Mouse (Mus musculus): ENCODE data around the gene Gm20388.

The Gm20388 gene

GRCm38 (mm10) chr8:123754538-123755431 is 3844.1 kb downstream of the Gm20388 start:
- no peak for DNase-seq (ENCODE audit: low spot score)

DNA sequence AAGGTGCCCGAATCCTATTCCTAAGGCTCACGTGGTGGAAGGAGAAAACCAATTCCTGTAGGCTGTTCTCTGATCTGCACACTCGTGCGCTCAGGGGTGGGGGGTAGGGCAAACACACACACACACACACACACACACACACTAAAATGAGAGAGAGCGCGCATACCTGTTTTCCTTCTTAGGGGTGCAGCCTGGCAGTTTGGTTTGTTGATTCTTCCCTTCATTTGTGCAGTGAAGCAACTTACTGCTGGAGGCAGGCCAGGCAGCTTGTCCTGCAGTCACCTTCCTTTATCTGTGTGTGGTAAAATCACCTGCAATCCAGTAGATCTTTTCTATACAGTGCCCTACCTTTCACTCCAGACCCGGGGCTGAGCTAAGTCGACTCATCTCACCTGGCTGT is 3846.3 kb downstream of the Gm20388 start:
- no peak for DNase-seq (ENCODE audit: low spot score)

DNA sequence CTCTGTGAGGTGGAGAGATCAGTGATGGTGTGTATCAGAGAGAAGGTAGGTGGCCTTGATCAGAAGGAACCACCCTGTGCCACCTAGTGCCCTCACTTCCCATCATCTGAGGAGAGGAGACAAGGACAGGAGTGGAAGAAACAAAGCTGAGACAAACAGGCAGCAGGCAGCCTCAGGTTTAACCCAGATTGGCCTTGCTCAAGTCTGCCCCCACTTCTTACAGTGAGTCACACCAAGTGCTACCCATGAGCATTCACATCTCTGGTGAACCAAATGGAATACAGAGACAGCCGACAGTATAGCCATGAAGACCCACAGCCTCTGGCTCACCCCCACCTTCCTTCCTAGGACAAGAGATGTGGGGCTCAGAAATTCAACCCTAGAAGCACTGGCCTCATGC is 3848.3 kb downstream of the Gm20388 start:
- DNase-seq (ENCODE audit: low spot score): no peak

DNA sequence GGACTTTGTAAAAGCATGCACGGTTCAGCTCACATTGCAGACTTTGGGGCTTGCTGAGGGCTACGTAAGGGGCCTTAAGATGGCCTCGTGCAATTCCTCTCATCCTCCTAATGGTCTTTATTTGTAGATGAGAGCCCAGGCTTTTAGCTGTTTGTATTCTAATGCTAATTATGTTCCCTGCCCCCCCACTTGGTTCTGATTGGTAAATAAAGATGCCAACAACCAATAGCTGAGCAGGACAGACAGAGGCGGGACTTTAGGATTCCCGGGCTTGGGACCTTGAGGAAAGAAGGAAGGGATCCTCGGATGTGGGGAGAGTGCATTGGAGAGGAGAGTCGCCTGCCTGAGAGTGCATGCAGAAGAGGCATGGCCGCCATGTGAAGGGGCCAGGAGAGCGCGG is 3849.3 kb downstream of the Gm20388 start:
- no peak for DNase-seq (ENCODE audit: low spot score)

DNA sequence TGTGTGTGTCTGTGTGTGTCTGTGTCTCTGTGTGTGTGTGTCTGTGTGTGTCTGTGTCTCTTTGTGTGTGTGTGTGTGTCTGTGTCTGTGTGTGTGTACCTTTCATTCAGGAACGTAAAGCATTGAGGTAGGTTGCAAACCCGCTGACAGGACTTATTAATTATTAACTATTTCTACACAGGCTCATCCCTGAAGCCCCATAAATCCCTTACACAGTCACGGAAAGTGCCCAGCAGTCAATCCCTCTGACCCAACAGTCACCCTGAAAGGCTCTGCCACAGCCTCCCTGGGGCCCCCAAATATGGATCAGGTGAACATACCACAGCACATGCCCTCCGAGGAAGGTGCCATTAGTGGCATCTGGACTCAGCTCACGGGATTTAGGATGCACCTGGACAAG is 3849.9 kb downstream of the Gm20388 start:
- no peak for DNase-seq (ENCODE audit: low spot score)

DNA sequence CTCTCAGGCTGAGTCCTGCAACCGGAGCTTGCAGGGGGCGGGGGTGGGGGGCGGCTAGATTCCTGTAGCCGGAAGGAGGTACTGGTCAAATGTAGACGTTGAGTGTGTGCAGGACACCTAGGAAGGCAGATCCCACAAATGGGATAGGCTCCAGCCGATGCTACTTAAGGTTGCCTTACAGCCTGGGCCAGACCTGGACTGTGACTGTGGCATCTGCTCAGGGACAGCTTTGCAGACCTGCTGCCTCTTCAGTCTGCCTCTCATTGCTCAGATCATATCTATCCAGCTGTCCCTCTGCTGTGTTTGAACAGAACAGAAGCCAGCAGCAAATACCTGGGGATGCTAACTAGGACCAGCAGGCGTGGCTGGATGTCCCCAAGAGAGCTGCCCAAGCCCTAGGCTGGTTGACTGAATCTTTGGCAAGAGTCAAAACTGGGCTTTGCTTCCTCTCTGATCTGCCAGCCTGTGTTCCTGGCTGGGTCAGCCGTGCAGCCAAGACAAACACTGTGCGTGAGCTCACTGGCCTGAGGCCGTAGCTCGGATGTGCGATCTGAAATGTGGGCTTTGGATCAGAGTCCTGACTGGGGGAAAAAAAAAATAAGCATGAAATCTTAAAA is 3850.7 kb downstream of the Gm20388 start:
- peak; percentile 89 for DNase-seq (ENCODE audit: low spot score)

- DNase-seq (ENCODE audit: low spot score): no peak
These were observed 3851.2 kb downstream of the Gm20388 start for GRCm38 (mm10) chr8:123761883-123762270.

DNA sequence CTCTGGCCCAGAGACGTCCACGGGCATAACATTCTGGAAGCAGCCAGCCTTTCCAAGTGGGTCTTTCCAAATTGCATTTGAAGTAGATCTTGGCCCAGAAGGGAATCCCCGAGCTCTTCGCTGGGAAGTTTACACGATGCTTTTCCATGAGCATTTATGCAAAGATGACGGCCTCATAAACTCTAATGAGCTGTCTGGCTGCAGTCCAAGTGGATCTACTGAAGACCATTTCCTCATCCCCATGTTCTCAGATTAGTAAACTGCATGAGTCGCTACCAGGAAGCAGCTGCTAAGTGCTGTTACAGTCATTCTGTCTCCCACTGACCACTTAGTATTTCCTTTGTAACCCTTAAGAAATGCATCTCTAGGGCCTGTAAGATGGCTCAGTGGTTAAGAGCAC is 3852.7 kb downstream of the Gm20388 start:
- DNase-seq (ENCODE audit: low spot score): peak; percentile 65

DNA sequence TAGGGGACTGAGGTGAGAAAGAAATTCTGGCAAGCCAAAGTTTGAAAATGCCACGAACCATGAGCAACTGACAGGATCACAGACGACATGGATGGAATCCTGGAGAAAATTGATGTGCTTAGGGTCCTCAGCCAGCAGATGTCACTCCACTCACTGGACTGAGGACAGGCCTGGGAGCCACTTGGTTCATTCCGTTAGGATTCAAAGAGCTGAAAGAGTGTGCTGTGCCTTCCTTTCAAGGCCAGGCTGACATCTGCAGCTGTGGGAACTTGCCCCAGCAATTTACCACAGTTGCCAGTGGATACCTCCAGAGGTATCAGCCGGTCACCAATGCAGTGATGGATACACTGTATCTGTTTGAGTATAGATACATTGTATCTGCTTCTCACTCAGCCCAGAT is 3854.0 kb downstream of the Gm20388 start:
- peak; percentile 85 for DNase-seq (ENCODE audit: low spot score)

GRCm38 (mm10) chr8:123766516-123766915 is 3855.9 kb downstream of the Gm20388 start:
- no peak for DNase-seq (ENCODE audit: low spot score)

GRCm38 (mm10) chr8:123767874-123768273 is 3857.2 kb downstream of the Gm20388 start:
- DNase-seq (ENCODE audit: low spot score): no peak

DNA sequence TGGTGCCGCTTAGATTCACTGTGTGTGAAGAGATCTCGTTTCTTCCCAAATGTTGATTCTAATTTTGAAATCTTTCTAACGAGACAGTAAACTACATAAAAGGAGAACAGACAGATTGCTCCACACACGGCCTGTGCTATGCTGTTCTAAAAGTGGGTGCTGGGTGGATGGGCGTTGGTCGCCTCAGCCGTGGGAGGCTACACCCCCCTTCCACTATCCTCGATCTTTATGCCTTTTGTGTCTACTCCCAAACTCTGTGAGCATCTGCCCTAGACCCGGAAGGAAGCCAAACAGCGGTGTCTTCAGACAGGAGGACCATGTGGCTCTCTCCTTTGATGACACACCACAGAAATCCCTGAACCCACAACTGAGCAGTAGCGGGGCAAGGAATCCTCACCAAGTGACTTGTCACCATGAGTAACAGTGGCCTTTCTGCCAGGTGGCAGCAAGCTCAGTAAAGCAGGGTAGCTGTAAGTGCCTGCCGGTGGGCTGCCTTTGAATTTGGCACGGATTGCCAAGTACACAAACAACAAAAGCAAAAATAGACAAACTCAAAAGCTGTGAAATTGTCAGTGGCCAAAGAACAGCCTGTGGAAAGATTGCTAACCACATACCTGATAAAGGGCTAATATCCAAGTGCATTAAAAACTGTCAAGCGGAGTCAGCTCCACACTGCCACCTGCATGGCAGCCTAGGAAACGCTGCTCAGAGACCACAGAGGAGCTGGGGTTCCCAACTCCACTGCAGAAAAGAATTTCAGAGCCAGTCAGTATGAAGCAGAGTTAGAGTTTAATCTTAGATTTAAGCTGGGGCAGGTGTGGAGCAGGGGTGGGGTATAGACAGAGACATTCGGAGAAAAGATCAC is 3858.1 kb downstream of the Gm20388 start:
- peak; percentile 74 for DNase-seq (ENCODE audit: low spot score)

GRCm38 (mm10) chr8:123773468-123773867 is 3862.8 kb downstream of the Gm20388 start:
- peak; percentile 64 for DNase-seq (ENCODE audit: low spot score)

DNA sequence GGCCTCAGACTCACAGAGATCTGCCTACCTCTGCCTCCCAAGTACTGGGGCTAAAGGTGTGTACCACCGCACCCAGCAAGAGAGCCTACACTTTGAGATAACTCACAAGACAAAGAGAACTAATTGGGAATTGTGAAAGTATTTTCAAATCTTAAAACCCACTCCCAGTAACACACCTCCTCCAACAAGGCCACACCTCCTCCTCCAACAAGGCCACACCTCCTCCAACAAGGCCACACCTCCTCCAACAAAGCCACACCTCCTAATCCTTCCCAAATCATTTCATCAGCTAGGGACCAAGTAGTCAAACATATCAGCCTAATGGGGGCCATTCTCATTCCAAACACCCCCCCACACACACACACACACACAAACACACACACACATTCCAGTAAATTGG is 3863.8 kb downstream of the Gm20388 start:
- no peak for DNase-seq (ENCODE audit: low spot score)

DNA sequence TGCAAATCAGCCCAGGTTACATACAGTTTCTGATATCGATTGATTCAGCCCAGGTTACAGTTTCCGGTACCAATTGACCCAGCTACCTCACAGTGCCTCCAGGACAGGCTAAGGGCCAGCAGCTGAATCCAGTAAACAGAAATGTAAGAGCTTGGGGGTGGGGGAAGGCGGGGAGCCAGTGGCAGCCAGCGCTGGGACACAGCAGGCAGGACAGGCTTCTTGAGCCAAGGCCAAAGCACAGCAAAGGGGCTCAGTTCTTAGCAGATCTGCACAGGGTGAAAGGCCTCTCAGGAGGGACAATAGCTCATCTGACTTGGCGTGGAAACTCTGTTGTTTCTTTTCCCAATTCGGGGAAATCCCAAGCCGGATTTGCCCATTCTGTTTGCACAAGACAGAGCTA is 3866.7 kb downstream of the Gm20388 start:
- DNase-seq (ENCODE audit: low spot score): no peak

DNA sequence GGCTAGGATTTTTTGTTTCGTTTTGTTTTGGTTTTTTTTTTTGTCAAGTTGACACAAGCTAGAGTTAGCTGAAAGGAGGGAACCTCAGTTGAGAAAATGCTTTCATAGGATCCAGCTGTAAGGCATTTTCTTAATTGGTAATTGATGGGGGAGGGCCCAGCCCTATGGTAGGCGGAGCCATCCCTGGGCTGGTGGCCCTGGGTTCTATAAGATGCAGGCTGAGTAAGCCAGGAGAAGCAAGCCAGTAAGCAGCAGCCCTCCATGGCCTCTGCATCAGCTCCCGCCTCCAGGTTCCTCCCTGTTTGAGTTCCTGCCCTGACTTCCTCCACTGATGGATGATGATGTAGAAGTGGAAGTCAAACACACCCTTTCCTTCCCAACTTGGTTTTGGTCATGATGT is 3869.8 kb downstream of the Gm20388 start:
- no peak for DNase-seq (ENCODE audit: low spot score)

DNA sequence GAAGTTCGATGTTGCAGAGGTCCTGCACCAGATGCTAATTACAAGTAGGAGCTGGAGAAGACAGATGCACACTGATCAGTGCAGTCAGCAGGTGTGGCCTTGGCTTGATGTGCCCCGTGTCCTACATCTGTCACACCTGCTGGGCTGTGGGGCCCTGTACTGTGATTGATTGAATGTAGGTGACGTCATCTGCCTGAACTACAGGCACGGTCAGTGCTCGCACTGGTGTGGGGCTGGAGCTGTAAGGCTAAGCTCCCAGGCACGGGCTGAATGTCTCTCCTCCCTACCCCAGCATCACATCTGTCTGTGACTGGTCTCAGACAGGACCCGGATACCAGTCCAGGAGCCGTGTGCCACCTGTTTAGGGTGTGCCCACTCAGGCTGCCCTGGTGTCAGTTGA is 3870.6 kb downstream of the Gm20388 start:
- no peak for DNase-seq (ENCODE audit: low spot score)

- peak; percentile 95 for DNase-seq (ENCODE audit: low spot score)
These were observed 3873.0 kb downstream of the Gm20388 start for GRCm38 (mm10) chr8:123783525-123784249.

GRCm38 (mm10) chr8:123786166-123786565 is 3875.5 kb downstream of the Gm20388 start:
- DNase-seq (ENCODE audit: low spot score): no peak

DNA sequence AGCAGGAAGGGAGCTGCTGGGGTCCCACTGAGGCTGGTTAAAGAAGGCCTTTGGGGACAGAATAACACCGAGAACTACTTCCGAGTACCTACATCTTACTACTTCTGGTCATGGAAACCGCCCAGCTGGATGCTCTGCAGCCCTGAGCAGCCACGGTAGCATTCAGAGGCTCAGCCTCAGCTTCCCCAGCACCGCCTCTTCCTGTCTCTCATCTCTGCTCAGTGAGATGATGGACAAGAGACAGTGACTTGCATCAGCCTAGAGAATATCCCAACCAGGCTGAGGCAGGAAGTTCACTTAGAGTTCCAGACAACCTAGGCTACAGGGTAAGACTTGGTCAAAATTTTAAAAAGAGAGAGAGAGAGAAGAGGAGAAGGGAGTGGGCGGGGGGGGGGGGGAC is 3876.0 kb downstream of the Gm20388 start:
- no peak for DNase-seq (ENCODE audit: low spot score)

DNA sequence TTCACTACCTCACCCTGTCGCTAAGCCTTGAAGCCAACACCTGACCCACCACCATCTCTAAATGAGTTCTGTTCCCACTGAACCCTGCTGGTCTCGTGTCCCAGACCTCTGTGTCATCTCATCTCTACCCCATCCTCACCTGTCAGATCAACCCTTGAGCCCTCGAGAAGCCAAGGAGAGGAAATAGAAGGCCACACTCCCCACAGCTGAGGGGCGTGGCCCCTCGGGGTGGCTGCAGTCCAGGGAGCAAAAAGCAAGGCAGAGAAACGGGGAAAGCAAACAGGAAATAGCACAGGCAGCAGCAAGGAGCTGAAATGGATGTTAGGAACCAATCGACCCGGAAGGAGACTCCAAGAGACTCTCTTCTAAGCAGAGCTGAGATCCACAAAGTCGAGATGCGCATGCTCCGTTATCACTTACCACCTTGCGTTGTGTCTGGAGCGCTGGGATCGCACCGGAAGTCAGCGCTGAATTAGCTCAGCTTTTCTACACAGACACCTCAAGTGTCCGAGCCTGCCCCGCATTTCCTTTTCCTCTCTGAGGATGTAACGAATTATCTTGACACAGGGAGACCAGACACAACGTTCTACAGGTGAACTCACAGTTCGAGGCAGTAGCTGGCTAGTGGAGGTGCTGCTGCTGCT is 3876.7 kb downstream of the Gm20388 start:
- DNase-seq (ENCODE audit: low spot score): peak; percentile 86

Data from MN1 (cell line).